Mouse (Mus musculus): ENCODE data around the gene Snx29. TPM values are rescaled to one million over a fixed set of nuclear protein-coding genes. Genes with fewer than 3 reads are reported as not detected.

The Snx29 gene
- total and polyA plus RNA-seq, 3 experiments, result 1.2 to 3.2 (median 3.1) TPM

DNA sequence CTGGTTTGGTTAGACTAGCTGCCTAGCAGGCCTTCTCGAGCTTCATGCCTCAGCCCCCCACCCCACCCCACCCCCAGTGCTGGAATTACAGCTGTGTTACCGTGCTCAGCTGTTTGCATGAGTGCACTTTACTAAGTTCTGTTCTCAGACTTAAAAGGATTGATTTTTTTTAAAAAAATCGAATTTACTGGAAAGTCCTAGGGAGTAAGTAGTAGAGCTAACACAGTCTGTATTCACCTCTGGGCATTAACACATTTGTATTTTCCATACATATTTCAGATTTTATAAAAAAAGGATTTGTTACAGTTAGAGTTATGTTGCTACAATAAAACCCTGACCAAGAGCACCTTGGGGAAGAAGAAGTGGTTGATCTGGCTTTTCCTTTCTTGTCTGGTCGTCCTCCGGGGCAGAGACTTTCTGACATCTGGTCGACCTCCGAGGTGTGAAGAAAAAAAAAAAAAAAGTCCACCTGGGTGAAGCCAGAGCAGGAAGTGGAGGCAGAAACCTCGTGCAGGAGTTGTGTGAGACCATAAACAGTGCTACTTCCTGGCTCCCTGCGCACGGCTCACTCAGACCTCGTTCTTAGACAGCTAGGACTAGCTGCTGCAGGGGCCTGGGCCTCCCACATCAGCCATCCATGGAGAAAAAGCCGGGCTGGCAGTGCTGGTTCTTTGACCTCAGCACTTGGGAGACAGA is 196.2 kb downstream of the Snx29 start:
- in situ Hi-C loops (cut with MboI; ENCODE audit: low pct_ligation_motif_present, low pct_unique_long_range_greater_than_20kb, low sequenced_read_pairs) (no loop called here), dilution Hi-C loops (cut with MboI; ENCODE audit: extremely low pct_ligation_motif_present, extremely low pct_unique_long_range_greater_than_20kb, low sequenced_read_pairs) (no loop called here)
- Histone ChIP-seq H3K4me1 (ENCODE audit: control insufficient read depth in 1 of 2, insufficient read depth in 2 of 2) (peaks cover 0 to 16% of the 10 kb centered on the region in 2 experiments; a peak in 2 of 4 replicates), H3K9ac (ENCODE audit: insufficient read depth, low read depth) (no peak overlapping the region), H3K79me2 (replicated peaks; ENCODE audit: control insufficient read depth, extremely low read depth, insufficient read depth, poor library complexity, severe bottlenecking) (no peaks in the 10 kb centered on the region), H3K9me3 (replicated peaks; ENCODE audit: low read length) (no peaks in the 10 kb centered on the region), H3K27ac (ENCODE audit: insufficient read depth, low read depth) (no peak overlapping the region), H3K4me2 (ENCODE audit: insufficient read depth, low read depth, poor library complexity, severe bottlenecking) (no peak overlapping the region), H3K36me3 (replicated peaks in 1 of 2; ENCODE audit: control insufficient read depth in 1 of 2, insufficient read depth in 1 of 2, low read length in 1 of 2) (peaks cover 0 to 2% of the 10 kb centered on the region in 2 experiments), H3K4me3 (replicated peaks in 1 of 3; ENCODE audit: low read depth in 2 of 3, low read length in 2 of 3, poor library complexity in 1 of 3) (no peak overlapping the region), H3K27me3 (replicated peaks) (no peaks in the 10 kb centered on the region)
- TF ChIP-seq ETS1 (conservative IDR thresholded peaks at IDR 0.05; ENCODE audit: low read depth, low read length) (no peak), UBTF (IDR thresholded peaks at IDR 0.05; ENCODE audit: low read depth, low read length) (no peak), RAD21 (IDR thresholded peaks at IDR 0.05; ENCODE audit: low read depth, low read length) (no peak), POLR2A (IDR thresholded peaks at IDR 0.05; ENCODE audit: low read depth, low read length) (no peak), JUN (IDR thresholded peaks at IDR 0.05; ENCODE audit: insufficient read depth, low read depth, low read length) (no peak), TBP (conservative IDR thresholded peaks at IDR 0.05; ENCODE audit: low read depth, low read length) (no peak), BHLHE40 (IDR thresholded peaks at IDR 0.05; ENCODE audit: low read depth, low read length) (peak; percentile 20; the same call in 1 of the 2 replicates), MEF2A (IDR thresholded peaks at IDR 0.05; ENCODE audit: borderline replicate concordance, low read depth, low read length) (no peak), ELF1 (IDR thresholded peaks at IDR 0.05; ENCODE audit: low read depth, low read length) (peak; percentile 58), USF1 (IDR thresholded peaks at IDR 0.05; ENCODE audit: low read depth, low read length) (no peak), JUND (conservative IDR thresholded peaks at IDR 0.05; ENCODE audit: low read depth, low read length) (no peak), ZNF384 (IDR thresholded peaks at IDR 0.05; ENCODE audit: low read depth, low read length) (peak; percentile 95), MAX (IDR thresholded peaks at IDR 0.05; ENCODE audit: low read length) (peak; percentile 88), E2F4 (IDR thresholded peaks at IDR 0.05; ENCODE audit: insufficient replicate concordance, low read depth, low read length) (no peak)
- peak; percentile 62 for DNase-seq (ENCODE audit: extremely low read depth)

- no peak overlapping the region for H3K9ac ChIP-seq (ENCODE audit: insufficient read depth, low read depth)
These were observed 203.5 kb downstream of the Snx29 start for GRCm38 (mm10) chr16:11526104-11526786.

More at GRCm38 (mm10) chr16:11526104-11526786, 203.5 kb downstream of the Snx29 start:
- Histone ChIP-seq H3K79me2 (replicated peaks; ENCODE audit: control insufficient read depth, extremely low read depth, insufficient read depth, poor library complexity, severe bottlenecking) (no peaks in the 10 kb centered on the region), H3K4me1 (ENCODE audit: control insufficient read depth in 1 of 2, insufficient read depth in 2 of 2) (peaks cover 2 to 36% of the 10 kb centered on the region in 2 experiments; a peak in 3 of 4 replicates), H3K27ac (ENCODE audit: insufficient read depth, low read depth) (no peak overlapping the region), H3K36me3 (replicated peaks in 1 of 2; ENCODE audit: control insufficient read depth in 1 of 2, insufficient read depth in 1 of 2, low read length in 1 of 2) (no peaks in the 10 kb centered on the region), H3K4me2 (ENCODE audit: insufficient read depth, low read depth, poor library complexity, severe bottlenecking) (no peak overlapping the region), H3K27me3 (replicated peaks) (no peaks in the 10 kb centered on the region), H3K9me3 (replicated peaks; ENCODE audit: low read length) (no peaks in the 10 kb centered on the region), H3K4me3 (replicated peaks in 1 of 3; ENCODE audit: low read depth in 2 of 3, low read length in 2 of 3, poor library complexity in 1 of 3) (no peak overlapping the region)
- in situ Hi-C loops (cut with MboI; ENCODE audit: low pct_ligation_motif_present, low pct_unique_long_range_greater_than_20kb, low sequenced_read_pairs), result no loop called here
- DNase-seq (ENCODE audit: extremely low read depth), result peak; percentile 22
- TF ChIP-seq HCFC1 (IDR thresholded peaks at IDR 0.05; ENCODE audit: low read depth, low read length) (no peak), EP300 (IDR thresholded peaks at IDR 0.05; ENCODE audit: low read length) (no peak), ZNF384 (IDR thresholded peaks at IDR 0.05; ENCODE audit: low read depth, low read length) (no peak)
- dilution Hi-C loops (cut with MboI; ENCODE audit: extremely low pct_ligation_motif_present, extremely low pct_unique_long_range_greater_than_20kb, low sequenced_read_pairs), result no loop called here

Data from CH12.LX (cell line).